Mouse (Mus musculus): ENCODE data around the gene Pomc. TPM values are rescaled to one million over a fixed set of nuclear protein-coding genes. Genes with fewer than 3 reads are reported as not detected.

Gene Pomc
- total and polyA plus RNA-seq, 3 experiments, result 2.5 to 3.5 (median 2.8) TPM

GRCm38 (mm10) chr12:4008731-4009130, 54.0 kb downstream of the Pomc start:
- H3K9me3 ChIP-seq (replicated peaks; ENCODE audit: low read length), result no peaks in the 10 kb centered on the region
- in situ Hi-C loops (cut with MboI; ENCODE audit: low pct_ligation_motif_present, low pct_unique_long_range_greater_than_20kb, low sequenced_read_pairs) (no loop called here), dilution Hi-C loops (cut with MboI; ENCODE audit: extremely low pct_ligation_motif_present, extremely low pct_unique_long_range_greater_than_20kb, low sequenced_read_pairs) (no loop called here)
- H3K9ac ChIP-seq (ENCODE audit: insufficient read depth, low read depth), result no peak overlapping the region
- H3K79me2 ChIP-seq (replicated peaks; ENCODE audit: control insufficient read depth, extremely low read depth, insufficient read depth, poor library complexity, severe bottlenecking), result no peaks in the 10 kb centered on the region
- H3K27me3 ChIP-seq (replicated peaks), result peaks cover 3% of the 10 kb centered on the region
- no peak overlapping the region for H3K4me2 ChIP-seq (ENCODE audit: insufficient read depth, low read depth, poor library complexity, severe bottlenecking)
- DNase-seq (ENCODE audit: extremely low read depth), result no peak
- H3K36me3 ChIP-seq (replicated peaks in 1 of 2; ENCODE audit: control insufficient read depth in 1 of 2, insufficient read depth in 1 of 2, low read length in 1 of 2), result no peaks in the 10 kb centered on the region
- no peak overlapping the region for H3K4me3 ChIP-seq (replicated peaks in 1 of 3; ENCODE audit: low read depth in 2 of 3, low read length in 2 of 3, poor library complexity in 1 of 3)
- no peak overlapping the region for H3K27ac ChIP-seq (ENCODE audit: insufficient read depth, low read depth)
- no peaks in the 10 kb centered on the region for H3K4me1 ChIP-seq (ENCODE audit: control insufficient read depth in 1 of 2, insufficient read depth in 2 of 2)
- TF ChIP-seq TCF12 (IDR thresholded peaks at IDR 0.05; ENCODE audit: low read depth, low read length) (no peak), IRF4 (IDR thresholded peaks at IDR 0.05; ENCODE audit: low read depth, low read length) (no peak), CHD1 (IDR thresholded peaks at IDR 0.05; ENCODE audit: low read depth, low read length) (no peak), EP300 (IDR thresholded peaks at IDR 0.05; ENCODE audit: low read length) (no peak), SMC3 (IDR thresholded peaks at IDR 0.05; ENCODE audit: low read depth, low read length) (no peak)

Other genes starting within 250 kb of the Pomc start
- 21.2 and 23.4 TPM in 2 replicates for gene Dnmt3a, start 148.9 kb upstream of the Pomc start, total RNA-seq (2012; rRNA removed)
- gene Dnmt3a, start 148.9 kb upstream of the Pomc start, total RNA-seq (2014; rRNA removed), result 15.4 and 15.5 TPM in 2 replicates
- 61.5 TPM in 2 replicates for gene Dnmt3a, start 148.9 kb upstream of the Pomc start, polyA plus RNA-seq (2012; ENCODE audit: insufficient read length, low read depth)
- 0.63 and 0.68 TPM in 2 replicates for gene Efr3b, start 84.0 kb downstream of the Pomc start, total RNA-seq (2012; rRNA removed)
- gene Efr3b, start 84.0 kb downstream of the Pomc start, total RNA-seq (2014; rRNA removed), result 0.82 and 1.7 TPM in 2 replicates
- gene Efr3b, start 84.0 kb downstream of the Pomc start, polyA plus RNA-seq (2012; ENCODE audit: insufficient read length, low read depth), result 1.7 and 2.1 TPM in 2 replicates
- gene Dnajc27, start 127.6 kb downstream of the Pomc start, total RNA-seq (2012; rRNA removed), result 7.3 and 7.9 TPM in 2 replicates
- 10.1 and 10.3 TPM in 2 replicates for gene Dnajc27, start 127.6 kb downstream of the Pomc start, total RNA-seq (2014; rRNA removed)
- 9.8 and 10.2 TPM in 2 replicates for gene Dnajc27, start 127.6 kb downstream of the Pomc start, polyA plus RNA-seq (2012; ENCODE audit: insufficient read length, low read depth)
- 0.04 and 0.13 TPM in 2 replicates for gene Adcy3, start 178.2 kb downstream of the Pomc start, total RNA-seq (2012; rRNA removed)
- 0.13 and 0.18 TPM in 2 replicates for gene Adcy3, start 178.2 kb downstream of the Pomc start, total RNA-seq (2014; rRNA removed)
- gene Adcy3, start 178.2 kb downstream of the Pomc start, polyA plus RNA-seq (2012; ENCODE audit: insufficient read length, low read depth), result 0.34 and 0.44 TPM in 2 replicates